ENCODE assay signal across 14 mouse cellular contexts in the genomic region with DNA sequence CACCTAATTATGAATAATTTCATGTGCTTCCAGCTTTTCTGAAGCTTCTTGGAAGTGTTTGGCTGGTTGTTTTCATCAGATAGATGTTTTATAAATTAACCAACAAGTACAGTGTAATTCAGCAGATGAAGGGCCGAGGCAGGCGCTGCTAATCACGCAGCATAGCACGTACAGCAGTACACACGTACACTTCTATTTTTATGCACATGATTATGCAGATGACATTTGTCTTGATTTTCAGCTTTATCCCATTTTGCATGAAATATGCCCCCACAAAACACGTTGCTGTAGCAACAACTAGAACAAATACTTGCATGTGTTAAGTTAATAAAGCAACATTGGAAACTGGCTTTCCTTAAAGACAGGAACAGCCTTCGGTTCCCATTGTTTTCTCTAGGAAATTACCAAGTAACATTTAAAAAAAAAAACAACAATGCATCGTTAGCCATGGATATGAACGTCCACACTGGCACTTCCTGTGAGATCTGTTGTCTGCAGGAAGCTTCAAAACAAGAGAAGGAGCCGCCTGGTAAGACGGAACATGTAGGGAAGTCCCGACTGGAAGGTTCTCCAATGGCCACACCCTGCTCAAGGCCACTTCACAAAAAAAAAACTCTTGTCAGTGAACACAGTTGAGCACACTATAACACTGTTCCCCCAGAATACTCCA.
DNase-seq lines count a peak whose midpoint lies in the region; ATAC-seq and TF ChIP-seq lines count a peak whose summit lies in the region.
"Had no signal": no experiment of that assay in that cellular context is flagged by ENCODE, and none has a peak within 500 bp of the region (broad histone marks: within the 10 kb centered on the region; RNA-seq: fewer than 3 reads in every experiment).

No protein-coding gene starts in this region.

- no peaks in the 10 kb centered on the region for H3K79me2 ChIP-seq in liver, adult 2 months (ENCODE audit: control insufficient read depth, insufficient read depth, low read length)

- no peak for ATAC-seq in heart, embryonic 13.5 days (ENCODE audit: extremely low read depth, insufficient number of reproducible peaks, low FRiP score, low TSS enrichment)
- ATAC-seq in heart, embryonic 15.5 days (replicated peaks; ENCODE audit: insufficient number of reproducible peaks, insufficient read depth, low FRiP score, low read depth), result no peak

- whole genome bisulfite sequencing in heart, embryonic 13.5 days, result 67% methylated on average over 12 of the region's 12 CpGs
- 77% methylated on average over 12 of the region's 12 CpGs for WGBS in heart, embryonic 10.5 days
- 79% methylated on average over 12 of the region's 12 CpGs for WGBS in liver, adult 2 months
- 70% methylated on average over 12 of the region's 12 CpGs for WGBS in heart, embryonic 15.5 days

- H3K27me3 ChIP-seq in heart, embryonic 13.5 days (replicated peaks), result no peaks in the 10 kb centered on the region
- H3K27me3 ChIP-seq in heart, embryonic 10.5 days (ENCODE audit: insufficient read depth, poor library complexity, severe bottlenecking), result no peaks in the 10 kb centered on the region
- no peaks in the 10 kb centered on the region for H3K27me3 ChIP-seq in liver, adult 2 months (ENCODE audit: control insufficient read depth, insufficient read depth, low read length)
- no peaks in the 10 kb centered on the region for H3K27me3 ChIP-seq in heart, embryonic 15.5 days
- H3K27me3 ChIP-seq: CH12.LX; embryonic facial prominence, embryonic 15.5 days had no signal

- H3K27ac ChIP-seq in heart, embryonic 13.5 days (replicated peaks), result peak overlapping the region; percentile 46
- H3K27ac ChIP-seq in heart, embryonic 10.5 days, result no peak overlapping the region
- 0 out of 2 replicates have a peak overlapping the region, but pooled peaks have one; percentile 5 for H3K27ac ChIP-seq in liver, adult 2 months (replicated peaks; ENCODE audit: insufficient read depth, low read depth, low read length)
- H3K27ac ChIP-seq in heart, embryonic 15.5 days, result peak overlapping the region; percentile 51
- H3K27ac ChIP-seq: embryonic facial prominence, embryonic 15.5 days; stomach, postnatal 0 days had no signal

- H3K4me1 ChIP-seq in heart, embryonic 13.5 days, result peaks cover 20% of the 10 kb centered on the region
- H3K4me1 ChIP-seq in heart, embryonic 10.5 days, result peaks cover 10% of the 10 kb centered on the region
- H3K4me1 ChIP-seq in liver, adult 2 months (ENCODE audit: control insufficient read depth, insufficient read depth, low read length), result peaks cover 5% of the 10 kb centered on the region; the same call in 1 of the 2 replicates
- peaks cover 8% of the 10 kb centered on the region for H3K4me1 ChIP-seq in heart, embryonic 15.5 days (replicated peaks)
- H3K4me1 ChIP-seq: embryonic facial prominence, embryonic 15.5 days had no signal

- peaks cover 94% of the 10 kb centered on the region for H3K36me3 ChIP-seq in heart, embryonic 13.5 days
- H3K36me3 ChIP-seq in heart, embryonic 10.5 days, result peaks cover 82% of the 10 kb centered on the region
- H3K36me3 ChIP-seq in liver, adult 2 months (ENCODE audit: control insufficient read depth, insufficient read depth, low read length), result peaks cover 71% of the 10 kb centered on the region
- peaks cover 82% of the 10 kb centered on the region for H3K36me3 ChIP-seq in heart, embryonic 15.5 days

- TF ChIP-seq POLR2A in liver, adult 2 months (IDR thresholded peaks at IDR 0.05; ENCODE audit: extremely low read depth, insufficient read depth, low read length), result no peak

- no peaks in the 10 kb centered on the region for H3K9me3 ChIP-seq in heart, embryonic 13.5 days
- no peaks in the 10 kb centered on the region for H3K9me3 ChIP-seq in heart, embryonic 10.5 days
- H3K9me3 ChIP-seq in heart, embryonic 15.5 days (replicated peaks), result no peaks in the 10 kb centered on the region
- H3K9me3 ChIP-seq: embryonic facial prominence, embryonic 15.5 days had no signal

- no peak for DNase-seq in heart, embryonic 10.5 days (ENCODE audit: low spot score)
- no peak for DNase-seq in liver, adult 2 months (ENCODE audit: extremely low read depth, low read depth, low spot score)
- no peak for DNase-seq in liver
- peak; percentile 32 for DNase-seq in lung, postnatal 14 days
- no peak for DNase-seq in testis, postnatal 10 days (ENCODE audit: low spot score)
- DNase-seq in testis, postnatal 14 days (ENCODE audit: low spot score), result no peak
- DNase-seq: adrenal gland, postnatal 36 days; cerebellum, adult 9-11 months; gastrocnemius, postnatal 14 days had no signal

- no peak overlapping the region for H3K4me2 ChIP-seq in heart, embryonic 13.5 days
- no peak overlapping the region for H3K4me2 ChIP-seq in heart, embryonic 15.5 days
- H3K4me2 ChIP-seq: embryonic facial prominence, embryonic 15.5 days had no signal

- no peak for TF ChIP-seq CTCF in liver, adult 2 months (IDR thresholded peaks at IDR 0.05; ENCODE audit: low read depth, low read length)

- H3K4me3 ChIP-seq in heart, embryonic 13.5 days, result no peak overlapping the region
- H3K4me3 ChIP-seq in heart, embryonic 10.5 days, result no peak overlapping the region
- H3K4me3 ChIP-seq in liver, adult 2 months (ENCODE audit: insufficient read depth, low read depth, low read length), result no peak overlapping the region
- H3K4me3 ChIP-seq in heart, embryonic 15.5 days, result no peak overlapping the region
- H3K4me3 ChIP-seq: embryonic facial prominence, embryonic 15.5 days had no signal

- no peak overlapping the region for H3K9ac ChIP-seq in heart, embryonic 13.5 days
- no peak overlapping the region for H3K9ac ChIP-seq in liver, adult 2 months (ENCODE audit: low read depth, low read length)
- H3K9ac ChIP-seq in heart, embryonic 15.5 days, result no peak overlapping the region
- H3K9ac ChIP-seq: embryonic facial prominence, embryonic 15.5 days had no signal
